Mouse (Mus musculus) B cell, adult 2 months (primary cell): Measurements from ENCODE around the gene Ccdc28b.
A peak's percentile ranks its signal among the peaks of the same experiment; 100 is the strongest.

ENCODE experiments used
- DNase-seq, 2 experiments: peaks; one replicate each; pipeline ENCODE4 v3.0.0; 2022

Gene Ccdc28b

DNA sequence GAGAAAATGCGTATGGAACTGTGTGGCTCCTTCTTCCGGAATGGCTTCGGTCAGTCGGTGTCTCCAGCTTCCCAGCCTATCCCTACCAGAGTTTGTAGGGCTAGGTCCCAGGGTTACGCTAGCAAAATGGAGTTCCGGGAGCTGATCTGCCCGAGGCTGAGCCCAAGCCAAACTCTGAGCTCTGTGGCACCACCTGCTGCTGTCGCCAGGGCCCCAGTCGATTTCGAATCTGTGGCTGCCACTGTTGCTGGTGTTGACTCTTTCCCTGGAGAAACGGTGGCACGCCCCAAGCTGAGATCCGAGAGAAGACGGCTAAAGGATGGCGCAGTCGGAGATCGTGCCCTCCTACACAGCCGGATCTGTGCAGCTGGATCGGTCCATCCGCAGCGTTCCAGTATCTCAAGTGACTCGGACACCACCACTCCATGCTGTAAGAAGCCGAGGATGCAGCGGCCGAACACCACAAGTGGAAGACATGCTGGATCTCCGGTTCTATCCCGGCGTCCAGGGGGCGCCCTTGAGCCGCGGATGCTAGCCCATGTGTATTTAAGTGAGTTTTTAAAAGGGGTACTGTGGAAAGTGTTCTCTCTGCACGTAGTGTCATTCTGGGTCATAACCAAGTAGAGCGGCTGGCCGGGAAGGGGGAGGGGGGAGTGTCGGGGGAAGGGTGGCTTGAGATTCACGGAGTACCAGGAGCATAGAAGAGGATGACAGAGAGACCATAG is 38.7 kb downstream of the Ccdc28b start:
- peak; percentile 93 to 94 for DNase-seq

DNA sequence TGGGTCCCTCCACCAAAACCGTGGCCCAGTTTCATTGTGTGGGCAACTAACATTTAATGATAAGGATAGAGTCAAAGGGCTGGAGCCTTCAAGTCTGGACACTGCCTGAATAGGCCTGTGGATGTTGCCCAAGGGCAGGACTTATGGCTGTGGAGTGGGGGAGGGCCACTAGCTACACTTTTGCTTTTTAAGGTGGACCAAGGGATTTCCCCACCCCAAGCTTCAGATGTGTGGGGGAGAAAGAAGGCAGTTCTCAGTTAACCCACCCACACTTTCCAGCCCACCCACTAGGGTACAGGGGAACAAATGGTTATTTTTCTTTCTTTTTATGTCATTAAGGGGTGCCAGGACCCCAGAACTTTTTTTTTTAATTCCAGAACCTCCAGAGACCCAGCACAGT is 39.4 kb downstream of the Ccdc28b start:
- peak; percentile 44 to 45 for DNase-seq

DNA sequence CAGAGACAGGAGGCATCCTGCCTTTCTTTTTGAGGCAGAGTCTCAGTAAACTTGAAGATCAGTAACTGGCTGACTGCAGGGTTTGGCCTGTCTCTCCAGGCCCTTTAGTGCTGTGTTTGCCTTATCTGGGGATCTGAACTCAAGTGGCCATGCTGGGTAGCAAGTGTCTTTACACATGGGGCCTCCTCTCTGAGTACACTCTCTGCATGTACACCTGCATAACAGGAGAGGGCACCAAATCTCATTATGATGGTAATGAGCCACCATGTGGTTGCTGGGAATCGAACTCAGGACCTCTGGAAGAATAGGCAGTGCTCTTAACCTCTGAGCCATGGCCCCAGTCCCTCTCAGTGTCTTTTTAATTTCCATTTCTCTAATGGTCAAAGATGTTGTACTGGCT is 41.5 kb downstream of the Ccdc28b start:
- no peak for DNase-seq

DNA sequence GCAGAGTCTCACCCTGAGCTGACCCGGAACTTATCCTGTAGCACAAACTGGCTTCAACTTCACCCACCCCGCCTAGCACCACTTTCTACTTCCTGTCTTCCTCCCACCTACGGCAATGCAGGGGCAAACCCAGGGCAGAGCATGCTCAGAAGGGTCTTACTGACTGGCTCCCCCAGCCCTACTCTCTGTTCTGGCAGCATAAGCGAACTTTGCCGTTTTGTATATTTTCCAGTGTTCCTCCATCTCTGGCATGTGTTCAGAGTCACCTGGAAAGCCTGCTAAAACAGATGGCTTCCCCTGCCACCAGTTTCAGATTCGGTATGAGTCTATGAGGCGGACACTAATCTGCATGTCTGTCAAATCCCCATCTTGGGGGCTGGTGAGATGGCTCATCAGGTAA is 43.4 kb downstream of the Ccdc28b start:
- DNase-seq, result peak; percentile 70 to 74

DNA sequence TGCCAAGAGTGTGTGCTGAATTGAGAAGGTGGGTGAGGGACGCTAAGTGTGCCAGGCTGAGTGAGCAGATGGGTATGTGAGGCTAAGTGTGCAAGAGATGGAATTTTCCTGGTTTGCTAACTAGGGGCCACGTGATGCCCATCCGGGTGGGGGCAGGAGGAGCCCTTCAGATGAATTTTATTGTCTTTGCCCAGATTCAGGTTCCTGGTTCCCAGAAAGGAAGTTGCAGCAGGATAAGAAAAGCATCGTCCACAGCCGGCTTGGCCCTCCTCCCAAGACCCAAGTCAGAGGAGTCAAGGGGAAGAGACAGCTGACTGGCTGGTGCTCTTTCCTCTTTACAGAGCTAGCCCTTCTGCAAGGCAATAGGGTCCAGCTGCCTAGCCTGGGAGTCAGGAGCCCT is 45.3 kb downstream of the Ccdc28b start, which contains the start of gene Fam167b:
TSS of gene Fam167b (minus strand) at position 84 of the 400 bp plus-strand sequence.
- DNase-seq, result no peak

DNA sequence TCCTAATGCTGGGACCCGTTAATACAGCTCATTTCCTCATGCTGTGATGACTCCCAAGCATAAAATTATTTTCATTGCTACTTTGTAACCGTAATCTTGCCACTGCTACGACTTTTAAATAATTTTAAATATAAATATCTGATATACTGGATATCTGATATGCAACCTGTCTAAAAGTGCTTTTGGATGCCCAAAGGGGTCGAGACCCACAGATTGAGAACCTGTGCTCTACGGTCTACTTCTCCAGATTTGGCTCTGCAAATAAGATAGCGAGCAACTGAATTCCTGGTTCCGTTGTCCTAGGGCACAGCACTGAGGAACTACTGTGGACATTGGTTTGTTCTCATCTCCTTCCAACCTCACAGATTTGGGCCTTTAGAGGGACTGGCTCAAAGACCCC is 46.1 kb downstream of the Ccdc28b start:
- DNase-seq, result no peak

DNA sequence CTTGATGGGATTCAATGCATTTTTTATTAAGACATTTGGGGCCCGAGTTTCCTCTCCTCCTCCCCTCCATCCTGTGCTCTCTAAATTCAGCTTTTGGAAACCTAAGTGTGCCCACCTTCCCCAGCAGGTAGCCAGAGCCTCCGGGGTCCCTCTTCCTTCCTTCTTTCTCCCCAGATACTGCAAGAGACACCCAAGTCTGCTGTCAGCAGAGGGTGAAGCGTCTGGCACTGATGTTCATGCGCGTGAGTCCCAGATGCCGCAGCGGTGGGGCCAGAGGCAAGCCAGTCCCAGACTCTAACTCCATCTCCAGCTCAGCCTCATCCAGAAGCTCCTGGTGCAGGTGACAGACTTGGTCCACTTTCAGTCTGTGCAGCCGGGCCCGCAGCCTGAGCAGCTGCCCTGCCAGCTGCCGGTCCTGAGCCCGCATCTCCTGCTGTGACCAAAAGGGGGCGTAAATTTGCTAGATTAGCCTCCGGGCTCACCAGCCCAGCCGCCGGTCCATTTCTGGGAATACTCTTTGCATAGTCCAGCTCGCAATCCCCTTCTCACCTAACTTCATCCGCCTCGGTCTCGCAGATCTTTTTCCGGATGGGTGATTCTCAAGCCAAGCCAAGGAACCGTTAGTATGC is 46.8 kb downstream of the Ccdc28b start:
- peak; percentile 79 to 80 for DNase-seq

DNA sequence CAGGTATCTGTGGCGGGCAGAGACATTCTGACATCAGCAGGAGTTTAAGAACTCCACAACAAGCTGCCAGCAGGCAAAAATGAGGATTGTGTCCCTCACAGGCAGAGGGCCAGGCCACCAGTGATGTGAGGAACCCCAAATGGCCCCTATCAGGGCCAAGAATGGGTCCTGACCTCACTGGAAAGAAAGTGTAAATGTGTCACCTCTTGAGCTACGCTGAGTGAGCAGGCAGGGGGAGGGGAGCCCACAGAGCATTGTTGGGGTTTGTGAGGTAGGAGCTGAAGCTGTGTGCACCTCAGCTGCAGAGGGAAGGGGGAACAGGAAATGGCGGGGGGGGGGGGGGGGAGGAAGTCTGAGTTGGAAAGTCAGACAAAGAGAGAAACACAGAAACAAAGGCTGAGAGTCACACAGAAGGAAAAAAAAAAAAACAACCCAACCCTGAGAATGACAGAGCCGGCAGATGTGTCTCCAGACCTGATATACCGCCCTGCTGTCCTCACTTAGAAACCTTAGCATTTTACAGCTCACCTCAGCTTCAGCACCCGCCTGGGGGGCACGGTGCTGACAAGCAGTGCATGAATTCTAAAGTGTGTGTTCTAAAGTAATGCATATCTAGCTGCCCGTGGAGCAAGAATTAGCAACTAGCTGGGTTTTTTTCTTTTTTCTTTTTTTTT is 48.4 kb downstream of the Ccdc28b start:
- DNase-seq, result peak; percentile 84 to 89

DNA sequence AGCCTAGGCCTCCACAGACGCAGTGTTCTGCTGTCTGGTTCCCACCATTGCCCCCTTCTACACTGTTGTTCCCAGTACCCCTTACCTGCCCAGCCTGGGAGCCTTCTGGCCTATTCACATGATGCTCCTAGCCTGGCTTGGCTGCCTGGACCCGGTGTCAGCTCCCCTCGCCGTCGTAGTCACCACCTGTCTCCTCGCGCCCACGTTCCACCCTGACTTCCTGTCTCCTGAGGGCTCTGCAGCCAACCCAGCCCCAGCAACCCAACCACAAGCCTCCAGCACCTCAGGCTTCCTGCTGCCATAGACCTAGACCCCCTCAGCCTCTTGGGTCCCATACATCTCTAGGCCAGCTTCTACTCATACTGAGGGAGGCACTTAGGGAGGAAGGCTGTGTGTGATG is 50.3 kb downstream of the Ccdc28b start, which contains the start of gene Lck:
TSS of gene Lck (minus strand) at position 212 of the 400 bp plus-strand sequence.
- DNase-seq, result peak; percentile 62 to 65

DNA sequence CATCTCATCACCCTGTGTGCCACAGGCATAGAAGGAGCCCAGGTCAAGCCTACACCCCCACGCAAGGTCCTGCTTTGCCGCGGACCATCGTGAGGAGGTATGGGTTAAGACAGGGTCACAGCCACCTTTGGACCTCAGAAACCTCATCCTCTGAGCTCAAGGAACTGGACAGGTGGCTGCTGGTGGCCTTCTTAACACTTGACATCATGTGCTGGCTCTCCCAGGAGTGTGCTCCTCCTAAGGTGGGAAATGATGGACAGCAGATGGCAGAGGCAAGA is 50.7 kb downstream of the Ccdc28b start:
- DNase-seq, result no peak

DNA sequence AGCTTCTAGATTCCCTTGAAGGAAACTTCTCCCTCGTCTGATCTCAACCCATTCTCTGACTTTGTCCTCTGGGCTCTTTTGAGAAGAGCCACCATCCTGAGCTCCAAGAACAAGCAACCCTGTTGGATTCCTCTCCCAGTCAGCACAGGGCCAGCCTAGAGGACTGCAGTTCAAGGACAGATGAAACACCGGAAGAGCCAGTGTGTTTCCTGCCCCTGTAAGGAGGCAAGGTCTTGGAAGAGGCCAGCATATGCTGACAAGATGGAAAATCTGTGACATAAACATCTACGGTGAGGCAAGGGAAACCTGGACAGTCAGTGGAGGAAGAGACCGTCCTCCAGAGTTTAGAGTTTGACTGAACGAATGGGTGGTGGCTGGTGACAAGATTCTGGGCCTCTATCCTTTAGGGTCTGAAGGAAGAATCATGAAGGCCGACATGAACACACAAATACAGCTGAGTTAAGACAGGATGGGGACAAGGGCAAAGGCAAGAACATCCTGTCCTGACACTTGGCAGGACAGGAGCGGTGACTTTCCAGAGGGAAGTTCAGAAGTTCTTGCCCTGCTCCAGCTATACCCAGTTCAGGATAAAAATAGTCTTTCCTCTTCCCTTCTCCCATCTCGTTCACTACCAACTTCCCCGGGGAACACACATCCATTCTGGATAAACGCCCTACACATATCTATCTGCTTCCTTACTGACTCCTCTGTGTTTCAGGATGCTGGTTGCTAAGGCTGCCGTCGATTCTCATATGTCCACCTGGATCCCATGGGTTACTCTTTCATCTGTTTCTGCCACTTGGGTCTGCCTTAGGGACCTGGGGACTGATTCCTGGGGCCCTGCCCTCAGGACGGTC is 51.3 kb downstream of the Ccdc28b start:
- no peak for DNase-seq

DNA sequence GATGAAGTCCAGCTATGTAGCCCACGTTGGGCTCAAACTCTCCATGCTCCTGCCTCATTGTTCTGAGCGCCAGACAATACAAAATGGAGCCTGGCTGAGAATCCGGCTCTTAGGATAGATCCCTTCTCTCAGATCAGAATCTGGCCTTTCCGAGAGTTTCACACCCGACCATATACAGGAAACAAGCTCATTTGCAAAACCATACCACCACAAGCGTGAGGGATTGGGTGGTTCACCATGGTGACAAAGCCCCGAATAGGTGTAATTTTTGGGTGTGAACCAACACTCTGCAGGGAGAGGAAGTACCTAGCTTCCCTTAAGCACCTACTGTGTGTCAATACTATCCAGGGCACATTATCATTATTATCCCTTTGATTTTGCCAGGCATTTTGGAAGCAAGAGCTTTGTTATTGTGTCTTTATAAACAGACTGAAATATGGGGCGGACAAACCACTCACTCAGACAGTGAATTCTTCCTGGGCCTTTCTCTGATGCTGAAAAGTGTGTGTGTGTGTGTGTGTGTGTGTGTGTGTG is 52.1 kb downstream of the Ccdc28b start:
- no peak for DNase-seq

DNA sequence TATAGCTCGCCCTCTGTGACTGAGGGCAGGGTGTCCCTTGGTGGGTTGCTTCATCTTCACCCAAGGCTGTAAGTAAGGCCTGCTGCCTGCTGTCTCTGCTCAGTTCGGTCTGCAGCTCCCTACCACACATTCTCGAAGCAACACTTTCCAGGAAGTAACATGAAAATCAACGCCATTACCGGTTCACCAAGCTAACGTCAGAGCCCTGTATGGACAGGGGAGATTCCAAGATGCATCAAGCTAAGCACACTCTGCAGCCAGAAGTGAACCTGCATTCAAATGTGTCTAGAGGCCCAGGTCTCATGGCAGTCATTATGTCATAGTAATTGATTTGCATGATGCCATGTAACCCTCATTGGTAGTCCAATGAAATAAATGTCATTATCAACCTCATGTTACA is 53.7 kb downstream of the Ccdc28b start:
- peak in 1 of 2 experiments; percentile 22 for DNase-seq
